Mouse (Mus musculus) embryonic facial prominence, embryonic 15.5 days (tissue): ENCODE measurements around the gene Cypt2. TPM values are rescaled to one million over a fixed set of nuclear protein-coding genes. Genes with fewer than 3 reads are reported as not detected.
"Not testable (repeated sequence)": the region's sequence is repeated elsewhere in the genome, so short reads cannot be mapped to it uniquely, and the experiment has no call there.

Experiments used
- ATAC-seq: fragments of 200-750 bp; cut with Nextera tagmentation; 2 replicates; pipeline ENCODE4 v1.8.0; 2017; ENCODE audit warnings: low read depth, moderate TSS enrichment; ENCODE audit not compliant: insufficient number of reproducible peaks, low FRiP score, low TSS enrichment
- H3K27ac ChIP-seq: fragments of 300-500 bp; sonication (generic); replicated peaks from 2 replicates; pipeline ENCODE4 v1.5.1; 2015; ENCODE audit warnings: mild to moderate bottlenecking, inconsistent platforms
- H3K27me3 ChIP-seq: fragments of 300-500 bp; sonication (generic); 2 replicates; pipeline ENCODE4 v1.6.1; 2015; ENCODE audit warnings: inconsistent platforms
- H3K36me3 ChIP-seq: fragments of 300-500 bp; sonication (generic); 2 replicates; pipeline ENCODE4 v1.6.1; 2015; ENCODE audit warnings: mild to moderate bottlenecking, inconsistent platforms
- H3K4me1 ChIP-seq: fragments of 300-500 bp; sonication (generic); 2 replicates; pipeline ENCODE4 v1.6.1; 2015; ENCODE audit warnings: inconsistent platforms
- H3K4me2 ChIP-seq: fragments of 300-500 bp; sonication (generic); replicated peaks from 2 replicates; pipeline ENCODE4 v1.6.1; 2015; ENCODE audit warnings: mild to moderate bottlenecking, inconsistent platforms
- H3K4me3 ChIP-seq: fragments of 300-500 bp; sonication (generic); replicated peaks from 2 replicates; pipeline ENCODE4 v1.5.1; 2015; ENCODE audit warnings: mild to moderate bottlenecking, inconsistent platforms
- H3K9ac ChIP-seq: fragments of 300-500 bp; sonication (generic); 2 replicates; pipeline ENCODE4 v1.6.1; 2015; ENCODE audit warnings: inconsistent platforms
- H3K9me3 ChIP-seq: fragments of 300-500 bp; sonication (generic); replicated peaks from 2 replicates; pipeline ENCODE4 v1.6.1; 2016; ENCODE audit warnings: inconsistent platforms
- WGBS: fragments of 180-500 bp; shearing (Covaris S2); methylation state at CpG from one replicate; pipeline ENCODE4 v1.1.7; 2015; 5-methylcytosine and 5-hydroxymethylcytosine counted together
- polyA plus RNA-seq: library from polyadenylated mRNA; unstranded; fragments of >200 nt; fragmentation: Nextera tagmentation; extraction: Ambion mirVana; gene quantifications from 2 replicates; pipeline ENCODE4 v1.2.1, GENCODE M21; 2015

Cypt2 gene
- not detected in 2 replicates for polyA plus RNA-seq

DNA sequence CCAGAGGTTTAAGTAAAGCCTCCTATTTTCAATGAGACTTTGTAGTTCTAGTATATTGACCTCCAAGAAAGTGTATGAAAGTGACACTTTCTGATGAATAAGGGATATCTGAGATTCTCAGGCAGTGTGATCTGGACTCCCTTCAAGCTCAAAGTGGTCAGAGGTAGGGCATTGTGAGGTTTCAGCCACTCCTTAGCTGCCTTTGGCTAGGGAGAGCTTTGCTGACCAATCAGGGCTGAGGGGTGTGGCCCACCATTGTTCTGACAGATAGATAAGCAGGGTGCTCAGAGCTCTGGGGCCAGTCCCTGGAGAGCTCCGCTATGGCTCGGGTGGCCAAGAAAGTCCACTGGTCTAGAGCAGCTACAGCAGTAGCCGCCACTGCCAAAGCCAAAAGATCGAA lies at the start of gene Cypt2:
Gene Cypt2, plus strand, starts transcription at position 301 of the 400 bp plus-strand sequence.
- not testable (repeated sequence) for H3K27ac ChIP-seq, H3K4me2 ChIP-seq, H3K9ac ChIP-seq, ATAC-seq, H3K9me3 ChIP-seq, H3K36me3 ChIP-seq, H3K27me3 ChIP-seq, H3K4me3 ChIP-seq, H3K4me1 ChIP-seq
- WGBS, result 84% methylated on average over 4 of the region's 4 CpGs

- WGBS, result 76% methylated on average over 6 of the region's 6 CpGs
Measured at GRCm38 (mm10) chrX:105546234-105546633, 46.7 kb downstream of the Cypt2 start.

More at GRCm38 (mm10) chrX:105546234-105546633, 46.7 kb downstream of the Cypt2 start:
- Histone ChIP-seq H3K4me1 (no peaks in the 10 kb centered on the region), H3K9ac (no peak overlapping the region), H3K27ac (no peak overlapping the region), H3K27me3 (no peaks in the 10 kb centered on the region), H3K4me3 (no peak overlapping the region), H3K4me2 (no peak overlapping the region), H3K36me3 (no peaks in the 10 kb centered on the region), H3K9me3 (no peaks in the 10 kb centered on the region)
- ATAC-seq, result no peak
